Mouse (Mus musculus): ENCODE measurements around the gene Aox1.

DNA sequence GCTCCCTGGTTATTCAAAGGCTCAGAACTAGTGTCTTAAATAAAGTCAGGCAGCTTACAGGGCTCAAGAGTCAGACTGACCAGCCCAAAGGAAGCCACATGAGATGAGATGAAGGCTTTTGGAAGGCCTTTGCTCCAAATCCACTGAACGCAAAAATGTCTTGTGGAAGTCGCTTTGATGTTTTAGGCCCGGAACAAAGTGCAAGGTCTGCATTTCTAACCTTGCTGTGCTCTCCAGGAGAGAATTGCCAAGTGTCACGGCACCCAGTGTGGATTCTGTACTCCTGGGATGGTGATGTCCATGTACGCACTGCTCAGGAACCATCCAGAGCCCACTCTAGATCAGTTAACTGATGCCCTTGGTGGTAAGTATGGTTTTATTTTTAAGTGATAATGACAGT, 19.4 kb downstream of the Aox1 start:
- TF ChIP-seq GATA1 (IDR thresholded peaks at IDR 0.05; ENCODE audit: borderline replicate concordance, low read length), result no peak
- TF ChIP-seq CTCF (IDR thresholded peaks at IDR 0.05; ENCODE audit: low read depth, low read length), result no peak
- no peak for TF ChIP-seq TAL1 (conservative IDR thresholded peaks at IDR 0.05; ENCODE audit: low read depth, low read length)
